Mouse (Mus musculus): ENCODE data around the gene C2.

- TF ChIP-seq CTCF (conservative IDR thresholded peaks at IDR 0.05; ENCODE audit: insufficient read depth, insufficient read length, low read depth, low read length) (no peak), POLR2A (IDR thresholded peaks at IDR 0.05; ENCODE audit: low read depth, low read length) (no peak)
Measured at GRCm38 (mm10) chr17:34895724-34896123, 2.3 kb downstream of the C2 start.
